Mouse (Mus musculus) ZHBTc4 (cell line): ENCODE data around the gene Ttll11.
A peak's percentile ranks its signal among the peaks of the same experiment; 100 is the strongest.

Source experiments
- DNase-seq: peaks from one replicate; pipeline ENCODE4 v3.0.0-alpha.2; 2011; ENCODE audit warnings: low read depth, low spot score

The Ttll11 gene

GRCm38 (mm10) chr2:35768538-35769238, 211.0 kb downstream of the Ttll11 start:
- no peak for DNase-seq

- DNase-seq: peak; percentile 25
These were observed 211.7 kb downstream of the Ttll11 start for GRCm38 (mm10) chr2:35767834-35768537.

- DNase-seq: no peak
These were observed 215.4 kb downstream of the Ttll11 start for GRCm38 (mm10) chr2:35764328-35764727.

- DNase-seq: peak; percentile 62
These were observed 215.9 kb downstream of the Ttll11 start for GRCm38 (mm10) chr2:35763818-35764217.

- DNase-seq: no peak
These were observed 218.3 kb downstream of the Ttll11 start for GRCm38 (mm10) chr2:35761458-35761857.

- no peak for DNase-seq
These were observed 218.8 kb downstream of the Ttll11 start for GRCm38 (mm10) chr2:35760867-35761266.

- DNase-seq: no peak
These were observed 219.4 kb downstream of the Ttll11 start for GRCm38 (mm10) chr2:35760352-35760751.

- DNase-seq: no peak
These were observed 223.2 kb downstream of the Ttll11 start for GRCm38 (mm10) chr2:35756467-35756866.

GRCm38 (mm10) chr2:35751781-35752505, 227.8 kb downstream of the Ttll11 start:
- DNase-seq: no peak

GRCm38 (mm10) chr2:35750533-35751141, 229.1 kb downstream of the Ttll11 start:
- no peak for DNase-seq

GRCm38 (mm10) chr2:35747371-35748035, 232.2 kb downstream of the Ttll11 start:
- DNase-seq: no peak

GRCm38 (mm10) chr2:35746638-35747037, 233.1 kb downstream of the Ttll11 start:
- DNase-seq: no peak

GRCm38 (mm10) chr2:35745876-35746275, 233.8 kb downstream of the Ttll11 start:
- no peak for DNase-seq

- DNase-seq: peak; percentile 37
These were observed 240.0 kb downstream of the Ttll11 start for GRCm38 (mm10) chr2:35739669-35740254.

GRCm38 (mm10) chr2:35737467-35738027, 242.2 kb downstream of the Ttll11 start:
- no peak for DNase-seq

- DNase-seq: peak; percentile 67
These were observed 243.7 kb downstream of the Ttll11 start for GRCm38 (mm10) chr2:35736061-35736460.

- peak; percentile 81 for DNase-seq
These were observed 244.7 kb downstream of the Ttll11 start for GRCm38 (mm10) chr2:35735001-35735400.

GRCm38 (mm10) chr2:35731671-35732449, 247.9 kb downstream of the Ttll11 start:
- no peak for DNase-seq

GRCm38 (mm10) chr2:35729077-35730065, 250.3 kb downstream of the Ttll11 start:
- DNase-seq: no peak
